Mouse (Mus musculus) liver, adult (tissue): ENCODE results near the gene Hrc.

Source experiments
- GATA4 ChIP-seq: IDR thresholded peaks from 2 replicates; pipeline ENCODE4 v1.6.1; 2014; ENCODE audit warnings: mild to moderate bottlenecking, low read length; ENCODE audit not compliant: insufficient replicate concordance

Gene Hrc

GRCm38 (mm10) chr7:45322245-45322644, 12.8 kb upstream of the Hrc start:
- no peak for TF ChIP-seq GATA4

GRCm38 (mm10) chr7:45323069-45323468, 12.0 kb upstream of the Hrc start:
- TF ChIP-seq GATA4, result no peak

GRCm38 (mm10) chr7:45325800-45326199, 9.3 kb upstream of the Hrc start:
- no peak for TF ChIP-seq GATA4

GRCm38 (mm10) chr7:45328841-45329475, 6.1 kb upstream of the Hrc start:
- TF ChIP-seq GATA4, result no peak

DNA sequence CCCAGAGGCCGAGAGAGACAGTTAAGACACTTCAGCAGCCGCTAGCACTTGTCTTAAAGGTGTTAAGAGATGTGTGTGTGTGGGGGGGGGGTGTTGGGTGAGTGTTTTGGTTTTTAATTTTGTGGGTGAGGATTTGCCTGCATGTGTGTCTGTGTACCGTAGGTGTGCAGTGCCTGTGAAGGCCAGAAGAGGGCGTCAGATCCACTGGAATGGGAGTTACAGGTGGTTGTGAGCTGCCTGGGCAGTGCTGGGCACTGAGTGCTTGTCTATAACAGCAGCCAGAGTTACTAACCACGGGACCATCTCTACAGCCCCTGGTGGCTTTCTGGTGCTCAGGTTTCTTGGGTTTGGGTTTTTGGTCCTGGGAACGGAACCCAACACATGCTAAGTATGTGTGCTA, 3.6 kb upstream of the Hrc start:
- no peak for TF ChIP-seq GATA4

GRCm38 (mm10) chr7:45332685-45333425, 2.2 kb upstream of the Hrc start:
- TF ChIP-seq GATA4, result no peak

- TF ChIP-seq GATA4, result no peak
Observed at GRCm38 (mm10) chr7:45333431-45333982, 1.6 kb upstream of the Hrc start, which contains the start of gene Trpm4. Trpm4 (minus strand) TSS chr7:45333780.

DNA sequence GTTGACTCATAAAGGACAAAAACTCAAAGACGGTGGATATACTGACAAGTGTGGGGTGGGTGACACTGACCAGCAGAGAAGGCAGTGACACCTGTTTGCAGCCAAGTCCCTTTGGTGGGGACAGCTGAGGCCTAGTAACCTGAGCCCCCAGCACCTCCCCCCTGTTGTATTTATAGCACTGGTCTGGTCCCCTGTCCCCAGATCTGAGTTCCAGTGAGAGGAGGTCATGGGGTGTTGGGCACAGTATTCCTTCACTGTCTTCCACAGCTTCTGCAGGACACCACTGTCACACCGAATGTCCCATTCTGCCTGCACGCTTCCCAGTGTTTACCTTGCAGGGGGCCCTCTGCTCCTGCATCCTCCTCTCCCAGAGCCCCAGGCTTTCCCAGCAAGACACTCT, 485 bp upstream of the Hrc start:
- TF ChIP-seq GATA4, result no peak

- no peak for TF ChIP-seq GATA4
Observed at GRCm38 (mm10) chr7:45336319-45336718, 1.2 kb downstream of the Hrc start.

DNA sequence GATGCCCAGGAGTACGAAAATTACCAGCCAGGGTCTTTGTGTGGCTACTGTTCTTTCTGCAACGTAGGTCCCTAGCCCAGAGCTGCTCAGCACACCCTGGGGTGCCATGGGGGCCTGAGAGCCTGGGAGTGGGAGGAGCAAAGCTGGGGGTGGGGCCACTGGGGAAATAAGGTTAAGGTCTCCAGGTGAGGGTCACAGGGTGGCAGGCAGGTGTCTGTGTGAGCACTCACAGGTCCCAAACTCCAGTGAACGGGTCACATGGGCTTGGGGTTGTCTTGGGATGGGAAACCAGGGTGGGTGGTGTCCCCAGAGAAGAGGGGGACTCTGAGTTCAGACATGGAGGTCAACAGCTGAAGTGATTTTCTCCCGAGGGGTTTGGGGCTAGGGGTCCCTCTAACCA, 2.4 kb downstream of the Hrc start:
- TF ChIP-seq GATA4, result no peak

DNA sequence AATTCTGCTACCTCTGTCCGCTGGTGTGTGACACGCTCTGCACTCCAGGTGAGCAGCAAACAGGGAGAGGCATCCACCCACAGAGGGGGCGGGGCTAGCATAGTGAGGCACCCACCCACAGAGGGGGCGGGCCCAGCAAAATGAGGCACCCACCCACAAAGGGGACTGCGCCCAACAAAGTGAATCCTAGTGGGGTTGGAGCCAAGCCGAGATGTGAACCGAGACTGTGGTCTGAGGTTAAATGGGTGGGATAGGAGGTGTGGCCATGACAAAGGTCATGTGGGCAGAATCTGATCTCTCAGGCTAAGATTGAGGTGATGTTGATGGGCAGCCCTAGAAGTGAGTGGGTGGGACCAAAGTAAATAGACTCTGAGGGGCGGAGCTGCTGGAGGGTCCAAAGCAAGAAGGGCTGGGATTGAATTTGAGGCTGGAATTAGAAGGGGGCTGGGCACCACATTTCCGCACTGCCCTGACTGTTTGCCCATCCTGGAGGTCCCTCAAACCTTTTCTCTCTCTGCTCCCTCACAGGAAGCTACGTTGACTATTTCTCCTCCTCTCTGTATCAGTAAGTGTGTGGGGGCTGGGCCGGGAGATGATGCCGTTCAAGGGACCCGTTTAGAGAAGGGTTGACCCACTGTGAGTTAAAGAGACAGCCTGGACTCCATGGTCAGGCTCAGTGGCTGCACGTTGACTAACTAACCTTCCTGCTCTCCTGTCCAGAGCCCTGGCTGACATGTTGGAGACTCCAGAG, 3.2 kb downstream of the Hrc start:
- TF ChIP-seq GATA4, result no peak

GRCm38 (mm10) chr7:45339410-45340065, 4.4 kb downstream of the Hrc start:
- no peak for TF ChIP-seq GATA4

DNA sequence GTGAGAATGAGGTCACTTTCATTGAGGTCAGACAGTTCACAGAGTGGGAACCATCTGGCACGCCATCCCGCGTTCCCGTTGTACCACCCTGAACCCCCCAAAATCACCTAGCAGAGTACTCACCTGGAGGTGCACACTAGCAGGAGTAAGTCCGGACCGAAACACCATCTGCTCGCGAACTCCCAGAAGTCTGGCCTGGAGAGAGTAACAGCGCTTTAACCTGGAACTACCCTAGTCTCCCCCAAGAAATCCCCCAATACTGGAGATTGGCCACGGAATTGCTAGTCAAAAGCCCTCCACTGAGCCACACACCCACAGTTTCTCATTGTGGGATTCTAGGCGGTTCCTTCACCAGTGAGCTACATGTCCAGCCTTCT, 5.0 kb downstream of the Hrc start:
- TF ChIP-seq GATA4, result no peak

DNA sequence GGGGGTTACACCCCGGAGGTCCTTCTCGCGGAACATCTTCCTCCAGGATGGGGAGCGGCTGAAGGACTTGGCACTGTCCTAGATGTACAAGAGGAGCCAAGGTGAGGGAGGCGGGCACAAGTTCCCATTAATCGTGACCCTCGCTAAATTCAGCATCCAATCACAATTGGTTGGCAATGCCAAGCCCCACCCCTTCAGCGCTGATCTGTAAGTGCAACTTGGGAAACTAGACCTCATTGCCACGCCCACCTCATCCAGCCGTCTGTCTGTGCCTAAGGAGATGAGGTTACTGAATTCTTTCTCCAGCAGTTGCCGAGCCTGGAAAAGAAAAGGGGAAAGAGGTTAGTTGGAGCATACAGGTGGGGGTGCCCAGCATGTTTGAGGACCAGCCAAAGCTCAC, 5.6 kb downstream of the Hrc start:
- no peak for TF ChIP-seq GATA4

GRCm38 (mm10) chr7:45341303-45341702, 6.2 kb downstream of the Hrc start:
- TF ChIP-seq GATA4, result no peak
